Mouse (Mus musculus) testis, adult 2 months (tissue): ENCODE measurements around the gene Zbtb16.

Source experiments
- CTCF ChIP-seq: fragments of 200-500 bp; IDR thresholded peaks from 2 replicates; pipeline ENCODE4 v1.5.1; 2012; ENCODE audit warnings: low read depth, mild to moderate bottlenecking, inconsistent platforms, low read length, moderate library complexity; ENCODE audit not compliant: control insufficient read depth, insufficient read depth, insufficient replicate concordance
- POLR2A ChIP-seq: fragments of 200-500 bp; IDR thresholded peaks from 2 replicates; pipeline ENCODE4 v1.6.1; 2012; ENCODE audit warnings: low read depth, mild to moderate bottlenecking, inconsistent platforms, low read length, moderate library complexity; ENCODE audit not compliant: control insufficient read depth

- no peak for TF ChIP-seq CTCF
- TF ChIP-seq POLR2A: no peak
These were observed 114.4 kb downstream of the Zbtb16 start for GRCm38 (mm10) chr9:48721655-48722054.
